Mouse (Mus musculus) stomach, embryonic 15.5 days (tissue): ENCODE results near the gene Ndufa8. TPM values are rescaled to one million over a fixed set of nuclear protein-coding genes. Genes with fewer than 3 reads are reported as not detected.

ENCODE experiments used
- ATAC-seq: fragments of 200-750 bp; cut with Nextera tagmentation; 2 replicates; pipeline ENCODE4 v1.8.0; 2017; ENCODE audit warnings: low read depth, moderate number of reproducible peaks, moderate TSS enrichment; ENCODE audit not compliant: insufficient read depth, low FRiP score
- H3K27ac ChIP-seq: fragments of 300-500 bp; sonication (generic); 2 replicates; pipeline ENCODE4 v1.5.1; 2015; ENCODE audit warnings: mild to moderate bottlenecking, inconsistent platforms
- H3K27me3 ChIP-seq: fragments of 300-500 bp; sonication (generic); replicated peaks from 2 replicates; pipeline ENCODE4 v1.6.1; 2015; ENCODE audit warnings: inconsistent platforms
- H3K36me3 ChIP-seq: fragments of 300-500 bp; sonication (generic); 2 replicates; pipeline ENCODE4 v1.6.1; 2015; ENCODE audit warnings: inconsistent platforms
- H3K4me1 ChIP-seq: fragments of 300-500 bp; sonication (generic); 2 replicates; pipeline ENCODE4 v1.6.1; 2015; ENCODE audit warnings: inconsistent platforms
- H3K4me2 ChIP-seq: fragments of 300-500 bp; sonication (generic); 2 replicates; pipeline ENCODE4 v1.6.1; 2015; ENCODE audit warnings: mild to moderate bottlenecking, inconsistent platforms
- H3K4me3 ChIP-seq: fragments of 300-500 bp; sonication (generic); replicated peaks from 2 replicates; pipeline ENCODE4 v1.5.1; 2015; ENCODE audit warnings: inconsistent platforms
- H3K9ac ChIP-seq: fragments of 300-500 bp; sonication (generic); 2 replicates; pipeline ENCODE4 v1.6.1; 2015; ENCODE audit warnings: inconsistent platforms
- H3K9me3 ChIP-seq: fragments of 300-500 bp; sonication (generic); 2 replicates; pipeline ENCODE4 v1.6.1; 2016; ENCODE audit warnings: inconsistent platforms
- WGBS: fragments of 180-500 bp; shearing (Covaris S2); methylation state at CpG from one replicate; pipeline ENCODE4 v1.1.7; 2015; 5-methylcytosine and 5-hydroxymethylcytosine counted together
- polyA plus RNA-seq: library from polyadenylated mRNA; unstranded; fragments of >200 nt; fragmentation: Nextera tagmentation; extraction: Ambion mirVana; gene quantifications from 2 replicates; pipeline ENCODE4 v1.2.1, GENCODE M21; 2015

Gene Ndufa8
- polyA plus RNA-seq, 1 experiment from 2014 or later, result 247 TPM

GRCm38 (mm10) chr2:36008071-36008470 lies 41.1 kb downstream of the Ndufa8 start:
- no peaks in the 10 kb centered on the region for H3K36me3 ChIP-seq
- no peak overlapping the region for H3K9ac ChIP-seq
- no peaks in the 10 kb centered on the region for H3K9me3 ChIP-seq
- no peak for ATAC-seq
- H3K27me3 ChIP-seq, result peaks cover 18% of the 10 kb centered on the region
- peaks cover 11% of the 10 kb centered on the region; the same call in 1 of the 2 replicates for H3K4me1 ChIP-seq
- H3K27ac ChIP-seq, result no peak overlapping the region
- 13% methylated on average over 1 of the region's 1 CpGs for WGBS
- no peak overlapping the region for H3K4me3 ChIP-seq
- no peak overlapping the region for H3K4me2 ChIP-seq

GRCm38 (mm10) chr2:36002188-36002587 lies 47.0 kb downstream of the Ndufa8 start:
- Histone ChIP-seq H3K4me3 (no peak overlapping the region), H3K4me2 (no peak overlapping the region), H3K9me3 (no peaks in the 10 kb centered on the region), H3K36me3 (no peaks in the 10 kb centered on the region), H3K9ac (no peak overlapping the region), H3K4me1 (no peaks in the 10 kb centered on the region), H3K27ac (no peak overlapping the region), H3K27me3 (no peaks in the 10 kb centered on the region)
- 49% methylated on average over 6 of the region's 6 CpGs for WGBS
- no peak for ATAC-seq

- H3K4me1 ChIP-seq, result no peaks in the 10 kb centered on the region
- no peak for ATAC-seq
- no peaks in the 10 kb centered on the region for H3K36me3 ChIP-seq
- H3K4me3 ChIP-seq, result no peak overlapping the region
- WGBS, result 42% methylated on average over 1 of the region's 1 CpGs
- H3K27me3 ChIP-seq, result no peaks in the 10 kb centered on the region
- no peak overlapping the region for H3K4me2 ChIP-seq
- no peak overlapping the region for H3K27ac ChIP-seq
- no peaks in the 10 kb centered on the region for H3K9me3 ChIP-seq
- no peak overlapping the region for H3K9ac ChIP-seq
Observed at GRCm38 (mm10) chr2:36000390-36000789, 48.8 kb downstream of the Ndufa8 start.

- Histone ChIP-seq H3K9ac (no peak overlapping the region), H3K27me3 (no peaks in the 10 kb centered on the region), H3K4me1 (no peaks in the 10 kb centered on the region), H3K4me2 (no peak overlapping the region), H3K9me3 (no peaks in the 10 kb centered on the region), H3K27ac (no peak overlapping the region), H3K36me3 (no peaks in the 10 kb centered on the region), H3K4me3 (no peak overlapping the region)
- ATAC-seq, result no peak
Observed at GRCm38 (mm10) chr2:35999212-35999611, 50.0 kb downstream of the Ndufa8 start.

GRCm38 (mm10) chr2:35998416-35998815 lies 50.8 kb downstream of the Ndufa8 start:
- H3K27ac ChIP-seq, result no peak overlapping the region
- H3K36me3 ChIP-seq, result no peaks in the 10 kb centered on the region
- no peak for ATAC-seq
- H3K9ac ChIP-seq, result no peak overlapping the region
- 78% methylated on average over 5 of the region's 5 CpGs for WGBS
- no peak overlapping the region for H3K4me3 ChIP-seq
- H3K4me2 ChIP-seq, result no peak overlapping the region
- no peaks in the 10 kb centered on the region for H3K4me1 ChIP-seq
- H3K27me3 ChIP-seq, result no peaks in the 10 kb centered on the region
- no peaks in the 10 kb centered on the region for H3K9me3 ChIP-seq

- Histone ChIP-seq H3K4me3 (no peak overlapping the region), H3K27ac (no peak overlapping the region), H3K9ac (no peak overlapping the region), H3K4me1 (no peaks in the 10 kb centered on the region), H3K4me2 (no peak overlapping the region), H3K9me3 (no peaks in the 10 kb centered on the region), H3K36me3 (no peaks in the 10 kb centered on the region), H3K27me3 (no peaks in the 10 kb centered on the region)
- WGBS, result 72% methylated on average over 2 of the region's 2 CpGs
- no peak for ATAC-seq
Observed at GRCm38 (mm10) chr2:35996753-35997152, 52.5 kb downstream of the Ndufa8 start.

GRCm38 (mm10) chr2:35994303-35994702 lies 54.9 kb downstream of the Ndufa8 start:
- Histone ChIP-seq H3K36me3 (no peaks in the 10 kb centered on the region), H3K27ac (no peak overlapping the region), H3K4me1 (no peaks in the 10 kb centered on the region), H3K4me3 (no peak overlapping the region), H3K4me2 (no peak overlapping the region), H3K9ac (no peak overlapping the region), H3K9me3 (no peaks in the 10 kb centered on the region), H3K27me3 (no peaks in the 10 kb centered on the region)
- no peak for ATAC-seq
- 65% methylated on average over 6 of the region's 6 CpGs for WGBS

GRCm38 (mm10) chr2:35993481-35993880 lies 55.7 kb downstream of the Ndufa8 start:
- 81% methylated on average over 2 of the region's 2 CpGs for WGBS
- no peak overlapping the region for H3K4me3 ChIP-seq
- no peak for ATAC-seq

GRCm38 (mm10) chr2:35992259-35992658 lies 56.9 kb downstream of the Ndufa8 start:
- H3K4me3 ChIP-seq, result no peak overlapping the region
- H3K4me2 ChIP-seq, result no peak overlapping the region
- H3K4me1 ChIP-seq, result no peaks in the 10 kb centered on the region
- H3K27me3 ChIP-seq, result peaks cover 3% of the 10 kb centered on the region; the same call in 1 of the 2 replicates
- no peaks in the 10 kb centered on the region for H3K36me3 ChIP-seq
- H3K27ac ChIP-seq, result no peak overlapping the region
- no peak overlapping the region for H3K9ac ChIP-seq
- 90% methylated on average over 3 of the region's 3 CpGs for whole genome bisulfite sequencing
- no peak for ATAC-seq
- H3K9me3 ChIP-seq, result no peaks in the 10 kb centered on the region

More at GRCm38 (mm10) chr2:35993481-35993880, 55.7 kb downstream of the Ndufa8 start:
- Histone ChIP-seq H3K4me2 (no peak overlapping the region), H3K27me3 (no peaks in the 10 kb centered on the region), H3K4me1 (no peaks in the 10 kb centered on the region), H3K9me3 (no peaks in the 10 kb centered on the region), H3K36me3 (no peaks in the 10 kb centered on the region), H3K27ac (no peak overlapping the region), H3K9ac (no peak overlapping the region)

Other genes starting within 250 kb of the Ndufa8 start
- 0.55 and 0.65 TPM in 2 replicates for gene Ttll11, start 69.5 kb downstream of the Ndufa8 start, polyA plus RNA-seq
- gene Morn5, start 52 bp upstream of the Ndufa8 start, polyA plus RNA-seq, result 0.26 TPM in 1 of 2 replicates, not detected in the other
- gene Lhx6, start 56.0 kb upstream of the Ndufa8 start, polyA plus RNA-seq, result 1.2 and 1.8 TPM in 2 replicates
- gene Mrrf, start 87.0 kb upstream of the Ndufa8 start, polyA plus RNA-seq, result 27.4 and 30.7 TPM in 2 replicates
- 54.9 and 60.1 TPM in 2 replicates for gene Rbm18, start 87.4 kb upstream of the Ndufa8 start, polyA plus RNA-seq
- gene Ptgs1, start 181.0 kb upstream of the Ndufa8 start, polyA plus RNA-seq, result 27.9 and 31.3 TPM in 2 replicates